Mouse (Mus musculus) urinary bladder, postnatal 0 days (tissue): ENCODE measurements around the gene Akap9. TPM values are rescaled to one million over a fixed set of nuclear protein-coding genes. Genes with fewer than 3 reads are reported as not detected.

ENCODE experiments used
- polyA plus RNA-seq: library from polyadenylated mRNA; unstranded; fragments of >200 nt; fragmentation: Nextera tagmentation; extraction: Ambion mirVana; gene quantifications from 2 replicates; pipeline ENCODE4 v1.2.1, GENCODE M21; 2015

The Akap9 gene
- polyA plus RNA-seq, result 66.4 and 75.1 TPM in 2 replicates

GRCm38 (mm10) chr5:3927801-3928689 lies at the start of gene Akap9:
Akap9 (plus strand) TSS chr5:3928054.

GRCm38 (mm10) chr5:3893459-3894293 lies 34.2 kb upstream of the Akap9 start, which contains the start of gene Mterf1a:
Mterf1a (minus strand) TSS chr5:3893933.

GRCm38 (mm10) chr5:4104341-4105040 lies 176.6 kb downstream of the Akap9 start, which contains the start of gene Cyp51:
Cyp51 (minus strand) TSS chr5:4104746.

Other genes starting within 250 kb of the Akap9 start
- gene Ankib1, start 125.1 kb upstream of the Akap9 start, polyA plus RNA-seq, result 7.2 and 7.3 TPM in 2 replicates
- gene Krit1, start 124.9 kb upstream of the Akap9 start, polyA plus RNA-seq, result 25.7 and 31.9 TPM in 2 replicates
- not detected in 2 replicates for gene Lrrd1, start 82.9 kb upstream of the Akap9 start, polyA plus RNA-seq
- 4.1 and 4.6 TPM in 2 replicates for gene Mterf1a, start 34.1 kb upstream of the Akap9 start, polyA plus RNA-seq
- 80.2 and 175 TPM in 2 replicates for gene Cyp51, start 176.7 kb downstream of the Akap9 start, polyA plus RNA-seq